Mouse (Mus musculus) ES-E14 (cell line): ENCODE measurements at regions not wholly inside any gene's neighbourhood (a gene's known extent, or its start where the extent isn't known, plus 50 kb on each side); places are given as distances from the start of the nearest gene placed in this dataset.

ENCODE experiments used
- DNase-seq: peaks from one replicate; pipeline ENCODE4 v3.0.0-alpha.2; 2013; ENCODE audit warnings: low read depth, low spot score
- H3K27ac ChIP-seq: 2 replicates; pipeline ENCODE4 v1.5.1; 2012; ENCODE audit warnings: low read depth, mild to moderate bottlenecking, low read length, moderate library complexity, mixed read lengths; ENCODE audit not compliant: poor library complexity, insufficient read depth, severe bottlenecking
- H3K36me3 ChIP-seq: 2 replicates; pipeline ENCODE4 v1.6.1; 2012; ENCODE audit warnings: mild to moderate bottlenecking, low read length, moderate library complexity, mixed read lengths; ENCODE audit not compliant: control insufficient read depth, poor library complexity, insufficient read depth, severe bottlenecking
- H3K4me1 ChIP-seq, 2 experiments: fragments of 150-350 bp in 1 of 2; sonication (generic) in 1 of 2; 2 replicates each; pipeline ENCODE4 v1.6.1; 2012; ENCODE audit warnings: low read length in 2 of 2, mild to moderate bottlenecking in 1 of 2, mixed read lengths in 1 of 2; ENCODE audit not compliant: control insufficient read depth in 2 of 2, insufficient read depth in 2 of 2, poor library complexity in 1 of 2
- H3K4me3 ChIP-seq, 2 experiments: fragments of 150-350 bp in 1 of 2; sonication (generic) in 1 of 2; 2 replicates each; pipeline ENCODE4 v1.5.1; 2012; ENCODE audit warnings: low read length in 2 of 2, low read depth in 1 of 2, mild to moderate bottlenecking in 1 of 2, mixed read lengths in 1 of 2; ENCODE audit not compliant: insufficient read depth in 1 of 2, poor library complexity in 1 of 2, severe bottlenecking in 1 of 2
- H3K9ac ChIP-seq: 2 replicates; pipeline ENCODE4 v1.6.1; 2012; ENCODE audit warnings: low read depth, mild to moderate bottlenecking, low read length, mixed read lengths; ENCODE audit not compliant: poor library complexity, insufficient read depth, severe bottlenecking
- H3K9me3 ChIP-seq: fragments of 150-350 bp; sonication (generic); 2 replicates; pipeline ENCODE4 v1.6.1; 2012; ENCODE audit warnings: low read depth, mild to moderate bottlenecking, low read length; ENCODE audit not compliant: control insufficient read depth, insufficient read depth
- CHD2 ChIP-seq: IDR thresholded peaks from 2 replicates; pipeline ENCODE4 v1.6.1; 2014; ENCODE audit warnings: mild to moderate bottlenecking, low read depth, low read length, inconsistent platforms
- HCFC1 ChIP-seq: IDR thresholded peaks from 2 replicates; pipeline ENCODE4 v1.6.1; 2012; ENCODE audit warnings: low read length, inconsistent platforms, borderline replicate concordance; ENCODE audit not compliant: insufficient read depth
- MAFK ChIP-seq: IDR thresholded peaks from 2 replicates; pipeline ENCODE4 v1.6.1; 2014; ENCODE audit warnings: mild to moderate bottlenecking, low read depth, low read length, inconsistent platforms; ENCODE audit not compliant: insufficient read depth
- ZC3H11A ChIP-seq: IDR thresholded peaks from 2 replicates; pipeline ENCODE4 v1.6.1; 2012; ENCODE audit warnings: low read depth, mild to moderate bottlenecking, inconsistent platforms, low read length, borderline replicate concordance
- ZNF384 ChIP-seq: IDR thresholded peaks from 2 replicates; pipeline ENCODE4 v1.6.1; 2012; ENCODE audit warnings: low read depth, low read length, inconsistent platforms
- in situ Hi-C, 2 experiments: fragments of 600-800 bp; cut with MboI; formaldehyde crosslinking; loops; one replicate each; pipeline ENCODE4 v1.15.1; 2025; ENCODE audit warnings: low sequenced_read_pairs in 2 of 2, inconsistent platforms in 1 of 2; ENCODE audit not compliant: unreplicated experiment in 2 of 2

DNA sequence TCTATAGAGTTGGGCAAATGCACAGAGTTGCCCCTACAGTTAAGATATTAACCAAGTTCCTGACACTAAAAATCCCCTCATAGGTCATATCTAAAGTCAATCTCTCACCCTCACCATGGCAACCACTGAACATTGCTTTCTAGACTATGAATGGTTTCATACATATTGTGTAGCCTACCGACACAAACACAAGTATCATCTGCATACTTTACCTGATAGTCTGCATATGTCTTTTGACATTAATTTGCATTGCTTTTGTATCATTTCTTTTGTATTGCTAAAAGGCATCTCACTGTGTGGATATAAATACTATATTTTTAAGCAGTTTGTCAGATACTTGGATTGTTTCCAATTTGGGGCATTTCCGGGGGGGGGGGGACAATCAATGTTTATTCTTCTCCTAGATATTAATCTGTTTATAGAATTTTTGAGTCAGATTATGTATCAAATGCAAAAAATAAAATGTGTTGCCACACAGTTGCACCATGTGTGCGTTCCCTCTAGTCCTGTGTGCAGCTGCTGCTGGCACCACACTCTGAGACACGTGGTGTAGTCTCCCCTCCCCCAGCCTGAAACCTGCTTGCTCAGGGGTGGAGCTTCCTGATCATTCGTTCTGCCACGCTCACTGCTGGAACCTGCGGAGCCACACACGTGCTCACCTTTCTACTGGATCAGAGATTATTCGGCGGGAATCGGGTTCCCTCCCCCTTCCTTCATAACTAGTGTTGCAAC is 94.7 kb upstream of the Mapk10 start:
- Histone ChIP-seq H3K9me3 (no peaks in the 10 kb centered on the region), H3K4me3 (no peak overlapping the region), H3K36me3 (no peaks in the 10 kb centered on the region), H3K4me1 (no peaks in the 10 kb centered on the region), H3K27ac (no peak overlapping the region), H3K9ac (no peak overlapping the region)
- in situ Hi-C loops, result no loop called here
- no peak for TF ChIP-seq HCFC1
- no peak for TF ChIP-seq CHD2
- TF ChIP-seq ZNF384, result no peak
- no peak for TF ChIP-seq ZC3H11A
- TF ChIP-seq MAFK, result no peak
- DNase-seq, result no peak

DNA sequence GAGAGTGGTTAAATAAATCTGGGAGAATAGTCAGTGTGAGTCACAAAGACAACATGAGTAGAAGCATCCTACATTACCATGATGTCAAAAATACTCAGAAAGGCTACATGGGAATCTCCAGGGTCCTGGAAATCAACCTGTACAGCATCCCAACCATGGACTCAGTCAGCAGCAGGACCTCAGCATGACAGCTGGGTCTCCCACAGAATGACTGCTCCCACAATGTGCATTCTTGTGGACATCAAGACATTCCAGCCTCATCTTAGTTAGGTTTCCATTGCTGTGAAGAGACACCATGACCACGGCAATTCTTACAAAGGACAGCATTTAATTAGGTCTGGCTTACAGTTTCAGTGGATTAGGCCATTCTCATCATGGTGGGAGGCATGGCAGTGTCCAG is 93.8 kb upstream of the Mapk10 start:
- H3K9ac ChIP-seq, result no peak overlapping the region
- no peak overlapping the region for H3K27ac ChIP-seq
- no peak overlapping the region for H3K4me3 ChIP-seq
- no peak for DNase-seq
- no peaks in the 10 kb centered on the region for H3K4me1 ChIP-seq
- no peaks in the 10 kb centered on the region for H3K36me3 ChIP-seq
- in situ Hi-C loops, result no loop called here
- TF ChIP-seq ZNF384 (no peak), HCFC1 (no peak), MAFK (no peak), CHD2 (no peak), ZC3H11A (no peak)
- H3K9me3 ChIP-seq, result no peaks in the 10 kb centered on the region

DNA sequence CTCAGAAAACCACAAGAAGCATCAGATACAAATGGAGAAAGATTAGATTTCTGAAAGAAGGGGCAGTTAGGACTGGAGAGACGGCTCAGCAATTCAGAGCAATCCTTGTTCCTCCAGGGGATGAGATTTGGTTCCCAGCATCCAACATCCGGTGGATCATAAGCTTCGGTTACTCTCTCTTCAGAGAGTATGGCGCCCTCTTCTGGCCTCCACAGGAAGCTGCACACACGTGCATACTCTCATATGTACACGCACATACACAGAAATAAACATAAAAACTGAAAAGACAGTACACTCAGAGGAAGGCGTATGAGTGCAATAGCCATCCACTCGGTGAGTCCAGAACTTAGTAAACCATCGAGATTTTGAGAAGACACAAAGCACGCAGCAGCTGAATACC is 91.6 kb upstream of the Mapk10 start:
- in situ Hi-C loops, result no loop called here
- no peak overlapping the region for H3K4me3 ChIP-seq
- TF ChIP-seq HCFC1, result no peak
- no peak for TF ChIP-seq CHD2
- TF ChIP-seq ZC3H11A, result peak; percentile 31; the same call in 1 of the 2 replicates
- no peak for TF ChIP-seq ZNF384
- TF ChIP-seq MAFK, result no peak
- no peak overlapping the region for H3K9ac ChIP-seq
- H3K4me1 ChIP-seq, result no peaks in the 10 kb centered on the region
- H3K36me3 ChIP-seq, result no peaks in the 10 kb centered on the region
- H3K9me3 ChIP-seq, result no peaks in the 10 kb centered on the region
- DNase-seq, result peak; percentile 31
- no peak overlapping the region for H3K27ac ChIP-seq

DNA sequence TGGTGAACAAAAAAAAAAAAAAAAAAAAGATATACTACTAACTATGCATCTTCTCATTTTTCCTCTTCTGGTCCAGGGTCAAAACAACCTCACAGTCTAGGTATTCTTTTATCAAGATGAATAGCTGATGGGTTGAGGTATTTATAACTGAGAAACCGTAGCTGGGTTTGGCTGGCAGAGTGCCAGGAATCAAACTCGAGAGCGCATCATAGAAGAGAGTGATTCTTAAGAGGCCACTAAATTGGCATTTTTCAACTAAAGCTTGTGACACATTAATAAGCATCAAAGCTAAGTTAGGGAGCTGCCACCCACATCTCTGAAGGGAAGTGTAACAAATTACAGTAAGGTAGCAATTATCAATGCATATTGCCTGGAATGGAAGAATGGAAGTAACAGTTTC is 90.2 kb upstream of the Mapk10 start:
- in situ Hi-C loops, result no loop called here
- no peak overlapping the region for H3K4me3 ChIP-seq
- TF ChIP-seq ZC3H11A (no peak), CHD2 (no peak), HCFC1 (no peak), MAFK (no peak), ZNF384 (no peak)
- no peaks in the 10 kb centered on the region for H3K4me1 ChIP-seq
- H3K9ac ChIP-seq, result no peak overlapping the region
- H3K36me3 ChIP-seq, result no peaks in the 10 kb centered on the region
- no peak overlapping the region for H3K27ac ChIP-seq
- no peaks in the 10 kb centered on the region for H3K9me3 ChIP-seq
- DNase-seq, result no peak
